Mouse (Mus musculus) cortical plate, adult 2 months (tissue): ENCODE data around the gene Tmem108.

Experiments
- CTCF ChIP-seq: fragments of 200-500 bp; IDR thresholded peaks from 2 replicates; pipeline ENCODE4 v1.5.1; 2011; ENCODE audit warnings: mild to moderate bottlenecking, control low read depth, low read length; ENCODE audit not compliant: insufficient read depth; ENCODE audit errors: extremely low read depth
- POLR2A ChIP-seq: fragments of 200-500 bp; IDR thresholded peaks from 2 replicates; pipeline ENCODE4 v1.6.1; 2011; ENCODE audit warnings: mild to moderate bottlenecking, low read length, control low read depth; ENCODE audit not compliant: insufficient read depth; ENCODE audit errors: extremely low read depth

DNA sequence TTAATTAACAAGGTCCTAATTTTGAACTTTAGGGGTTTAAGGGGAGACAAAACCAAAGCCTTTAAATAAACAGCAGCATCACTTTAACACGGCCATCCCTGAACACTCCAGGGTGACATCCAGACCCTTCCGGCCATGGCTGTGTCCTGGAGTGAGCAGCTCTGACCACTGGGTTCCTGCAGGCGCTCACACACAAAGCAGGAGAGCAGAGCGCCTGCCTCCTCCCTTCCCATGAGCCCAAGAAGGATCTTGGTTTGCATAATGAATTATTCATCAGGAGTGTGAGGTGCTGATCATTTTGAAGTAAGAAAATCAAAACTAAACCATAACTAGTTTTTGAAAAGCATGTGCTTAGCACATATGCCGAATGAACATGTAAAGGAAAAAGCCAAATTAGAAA, 237.0 kb downstream of the Tmem108 start:
- TF ChIP-seq POLR2A (no peak), CTCF (no peak)
